Mouse (Mus musculus) layer of hippocampus, adult 9-10 months (tissue): ENCODE results near the gene Gm17660.
"Not testable (repeated sequence)": the region's sequence is repeated elsewhere in the genome, so short reads cannot be mapped to it uniquely, and the experiment has no call there.

Source experiments
- DNase-seq: peaks from one replicate; pipeline ENCODE4 v3.0.0; 2022; ENCODE audit warnings: low spot score

Gene Gm17660

GRCm38 (mm10) chr5:104039154-104039932 lies 38.1 kb downstream of the Gm17660 start:
- no peak for DNase-seq

GRCm38 (mm10) chr5:104036686-104037085 lies 40.7 kb downstream of the Gm17660 start:
- DNase-seq, result no peak

- no peak for DNase-seq
Measured at GRCm38 (mm10) chr5:104035824-104036223, 41.6 kb downstream of the Gm17660 start.

GRCm38 (mm10) chr5:104035066-104035465 lies 42.3 kb downstream of the Gm17660 start:
- DNase-seq, result no peak

- DNase-seq, result no peak
Measured at GRCm38 (mm10) chr5:104032434-104033097, 44.8 kb downstream of the Gm17660 start.

GRCm38 (mm10) chr5:104025245-104025854 lies 52.1 kb downstream of the Gm17660 start:
- no peak for DNase-seq

- no peak for DNase-seq
Measured at GRCm38 (mm10) chr5:104024762-104025161, 52.6 kb downstream of the Gm17660 start.

- not testable (repeated sequence) for DNase-seq
Measured at GRCm38 (mm10) chr5:104024193-104024592, 53.2 kb downstream of the Gm17660 start.

GRCm38 (mm10) chr5:104023289-104024020 lies 54.0 kb downstream of the Gm17660 start:
- no peak for DNase-seq

- DNase-seq, result no peak
Measured at GRCm38 (mm10) chr5:104022558-104022957, 54.9 kb downstream of the Gm17660 start.

- peak; percentile 55 for DNase-seq
Measured at GRCm38 (mm10) chr5:104021597-104022378, 55.6 kb downstream of the Gm17660 start, which contains the start of gene Hsd17b11. TSS of gene Hsd17b11 (minus strand) at chr5:104021919.
